In the genomic region with DNA sequence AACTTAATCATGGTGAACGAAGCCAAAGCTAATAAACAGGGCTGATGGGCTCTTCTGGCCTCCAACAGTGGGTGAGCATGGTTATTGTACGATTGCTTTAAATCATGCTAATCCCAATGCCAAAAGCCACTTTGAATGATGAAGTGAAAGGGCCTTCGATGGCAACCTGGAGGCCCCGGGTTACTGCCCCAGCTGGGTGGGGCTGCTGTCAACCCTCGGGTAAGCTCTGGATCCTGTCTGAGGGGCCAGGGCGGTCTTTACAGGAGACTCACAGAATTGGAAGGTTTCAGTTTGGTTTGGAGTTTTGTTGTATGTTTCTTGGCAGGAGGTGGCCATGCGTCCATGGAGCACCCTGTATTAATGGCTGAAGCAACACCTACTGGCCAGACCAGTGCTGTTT, we compare ENCODE assay signal across 32 mouse cellular contexts.
"Had no signal": no experiment of that assay in that cellular context is flagged by ENCODE, and none has a peak within 500 bp of the region (broad histone marks: within the 10 kb centered on the region; RNA-seq: fewer than 3 reads in every experiment).

No protein-coding gene starts in this region.

- ATAC-seq: liver, embryonic 12.5 days; liver, postnatal 0 days; lung, postnatal 0 days; midbrain, embryonic 13.5 days; midbrain, embryonic 15.5 days; midbrain, embryonic 16.5 days had no signal

- DNase-seq: left cerebral cortex, postnatal 4 days; liver; liver, embryonic 13.5 days; liver, postnatal 0 days; lung, adult 18-20 months; lung, adult 2 months; lung, embryonic 14.5 days; lung, postnatal 10 days; lung, postnatal 14 days; lung, postnatal 36 days; lung, postnatal 4 days; midbrain, embryonic 14.5 days had no signal

- H3K9ac ChIP-seq: limb, embryonic 12.5 days; limb, embryonic 13.5 days; limb, embryonic 15.5 days; liver, embryonic 12.5 days; liver, embryonic 13.5 days; liver, embryonic 14.5 days; liver, embryonic 15.5 days; liver, postnatal 0 days; lung, embryonic 14.5 days; lung, embryonic 15.5 days; midbrain, embryonic 12.5 days; midbrain, embryonic 13.5 days; midbrain, embryonic 15.5 days; neural tube, embryonic 12.5 days had no signal

- H3K27me3 ChIP-seq: limb, embryonic 12.5 days; limb, embryonic 13.5 days; limb, embryonic 15.5 days; liver, embryonic 12.5 days; liver, embryonic 13.5 days; liver, embryonic 15.5 days; lung, embryonic 15.5 days; midbrain, embryonic 12.5 days; midbrain, embryonic 13.5 days; midbrain, embryonic 15.5 days; neural tube, embryonic 12.5 days had no signal

- H3K4me3 ChIP-seq: limb, embryonic 10.5 days; limb, embryonic 12.5 days; limb, embryonic 13.5 days; limb, embryonic 15.5 days; liver, embryonic 12.5 days; liver, embryonic 13.5 days; liver, embryonic 15.5 days; lung, embryonic 15.5 days; midbrain, embryonic 10.5 days; midbrain, embryonic 12.5 days; midbrain, embryonic 13.5 days; midbrain, embryonic 15.5 days; myocyte; neural tube, embryonic 12.5 days had no signal

- H3K27ac ChIP-seq: limb, embryonic 10.5 days; limb, embryonic 12.5 days; limb, embryonic 13.5 days; limb, embryonic 15.5 days; liver, embryonic 12.5 days; liver, embryonic 13.5 days; liver, embryonic 14.5 days; liver, embryonic 15.5 days; lung, embryonic 15.5 days; macrophage; midbrain, embryonic 10.5 days; midbrain, embryonic 12.5 days; midbrain, embryonic 13.5 days; midbrain, embryonic 15.5 days; neural tube, embryonic 12.5 days had no signal

- H3K4me2 ChIP-seq: limb, embryonic 12.5 days; limb, embryonic 13.5 days; limb, embryonic 15.5 days; liver, embryonic 11.5 days; liver, embryonic 12.5 days; liver, embryonic 13.5 days; liver, embryonic 15.5 days; lung, embryonic 14.5 days; lung, embryonic 15.5 days; midbrain, embryonic 11.5 days; midbrain, embryonic 12.5 days; midbrain, embryonic 13.5 days; midbrain, embryonic 15.5 days; neural tube, embryonic 12.5 days had no signal

- H3K9me3 ChIP-seq: limb, embryonic 10.5 days; limb, embryonic 12.5 days; limb, embryonic 13.5 days; limb, embryonic 15.5 days; liver, embryonic 12.5 days; liver, embryonic 13.5 days; liver, embryonic 15.5 days; lung, embryonic 15.5 days; megakaryocyte, embryonic 14.5 days; midbrain, embryonic 10.5 days; midbrain, embryonic 12.5 days; midbrain, embryonic 13.5 days; midbrain, embryonic 15.5 days; neural tube, embryonic 12.5 days had no signal

- H3K4me1 ChIP-seq: limb, embryonic 10.5 days; limb, embryonic 15.5 days; liver, embryonic 12.5 days; liver, embryonic 13.5 days; liver, embryonic 15.5 days; lung, embryonic 15.5 days; megakaryocyte, embryonic 14.5 days; midbrain, embryonic 12.5 days; neural tube, embryonic 12.5 days had no signal

- H3K36me3 ChIP-seq: limb, embryonic 10.5 days; limb, embryonic 12.5 days; limb, embryonic 13.5 days; limb, embryonic 15.5 days; liver, embryonic 12.5 days; liver, embryonic 13.5 days; liver, embryonic 15.5 days; lung, embryonic 15.5 days; midbrain, embryonic 10.5 days; midbrain, embryonic 12.5 days; midbrain, embryonic 13.5 days; midbrain, embryonic 15.5 days; neural tube, embryonic 12.5 days had no signal
